Mouse (Mus musculus) adipocyte (in vitro differentiated cells): Measurements from ENCODE around the gene Gcn1l1.

Source experiments
- DNase-seq: peaks from one replicate; pipeline ENCODE4 v3.0.0-alpha.2; 2016; ENCODE audit warnings: low spot score

Gene Gcn1l1

DNA sequence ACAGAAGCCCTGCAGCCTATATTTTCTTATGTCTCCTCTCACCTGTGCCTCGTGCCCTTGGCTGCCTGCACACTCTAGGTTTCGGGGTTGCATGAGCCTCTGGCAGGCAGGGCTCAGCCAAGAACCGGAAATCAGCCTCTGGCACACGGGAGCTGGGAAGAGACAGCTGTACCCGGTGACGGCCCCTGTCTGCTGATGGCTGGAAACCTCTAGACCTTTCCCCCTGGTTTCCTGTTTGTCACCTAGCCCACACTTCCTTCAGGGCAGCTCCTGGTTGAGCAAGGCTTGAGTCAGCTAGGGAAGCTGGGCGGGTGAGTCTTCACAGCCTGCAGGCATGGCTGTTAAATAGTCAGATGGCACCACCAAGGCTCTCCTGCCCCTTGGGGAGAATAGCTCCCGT is 30.2 kb upstream of the Gcn1l1 start:
- DNase-seq: peak; percentile 62

DNA sequence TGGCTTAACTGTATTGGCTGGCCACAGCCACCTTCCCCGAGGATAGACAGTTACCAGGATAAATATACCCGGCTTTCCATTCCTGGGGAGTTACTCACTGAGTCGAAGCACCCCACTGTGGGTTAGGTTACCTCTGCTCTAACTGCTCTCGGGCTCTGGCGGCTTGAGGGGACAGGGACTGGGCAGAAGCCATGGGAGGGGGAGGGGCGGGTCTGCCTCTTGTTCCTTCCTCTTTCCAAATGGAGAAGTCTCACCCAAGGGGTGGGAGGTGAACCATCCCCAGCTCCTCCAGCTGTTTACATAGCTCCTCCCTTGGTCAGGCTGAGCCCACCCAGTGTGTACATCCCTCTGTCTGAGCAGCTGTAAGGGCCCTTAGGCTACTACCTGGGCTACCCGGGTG is 29.4 kb upstream of the Gcn1l1 start:
- no peak for DNase-seq

DNA sequence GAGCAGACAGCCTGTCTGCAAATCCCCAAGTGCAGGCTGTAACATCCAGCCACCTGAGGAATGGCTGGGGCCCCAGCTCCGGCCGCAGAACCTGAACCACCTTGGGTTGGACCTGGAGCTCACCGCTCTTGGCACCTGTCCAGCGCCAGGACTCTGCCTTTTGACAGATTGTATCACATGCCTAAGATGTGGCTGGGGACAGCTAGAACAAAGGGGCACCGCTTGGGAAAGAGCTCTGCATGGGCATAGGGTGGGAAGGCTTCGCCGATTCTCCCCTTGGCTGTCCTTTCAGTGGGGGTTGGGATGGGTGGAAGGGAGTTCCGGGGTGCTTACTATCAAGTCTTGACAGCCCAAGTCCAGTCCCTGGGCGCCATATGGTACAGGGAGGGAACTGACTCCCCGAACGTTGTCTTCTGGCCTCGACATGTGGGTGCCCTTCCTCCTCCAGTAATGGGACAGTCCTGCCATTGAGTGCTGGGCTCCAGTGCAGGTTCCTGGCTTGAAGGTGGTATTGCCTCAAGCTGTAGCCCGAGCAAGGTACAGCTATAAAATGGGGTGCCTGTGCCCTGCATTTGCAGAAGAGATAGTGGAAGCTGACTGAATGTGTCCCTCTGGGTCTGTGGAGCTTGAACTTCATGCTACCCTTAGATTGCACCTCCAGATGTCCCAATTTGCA is 26.9 kb upstream of the Gcn1l1 start:
- no peak for DNase-seq

GRCm38 (mm10) chr5:115538693-115539043 is 26.4 kb upstream of the Gcn1l1 start:
- peak; percentile 92 for DNase-seq

DNA sequence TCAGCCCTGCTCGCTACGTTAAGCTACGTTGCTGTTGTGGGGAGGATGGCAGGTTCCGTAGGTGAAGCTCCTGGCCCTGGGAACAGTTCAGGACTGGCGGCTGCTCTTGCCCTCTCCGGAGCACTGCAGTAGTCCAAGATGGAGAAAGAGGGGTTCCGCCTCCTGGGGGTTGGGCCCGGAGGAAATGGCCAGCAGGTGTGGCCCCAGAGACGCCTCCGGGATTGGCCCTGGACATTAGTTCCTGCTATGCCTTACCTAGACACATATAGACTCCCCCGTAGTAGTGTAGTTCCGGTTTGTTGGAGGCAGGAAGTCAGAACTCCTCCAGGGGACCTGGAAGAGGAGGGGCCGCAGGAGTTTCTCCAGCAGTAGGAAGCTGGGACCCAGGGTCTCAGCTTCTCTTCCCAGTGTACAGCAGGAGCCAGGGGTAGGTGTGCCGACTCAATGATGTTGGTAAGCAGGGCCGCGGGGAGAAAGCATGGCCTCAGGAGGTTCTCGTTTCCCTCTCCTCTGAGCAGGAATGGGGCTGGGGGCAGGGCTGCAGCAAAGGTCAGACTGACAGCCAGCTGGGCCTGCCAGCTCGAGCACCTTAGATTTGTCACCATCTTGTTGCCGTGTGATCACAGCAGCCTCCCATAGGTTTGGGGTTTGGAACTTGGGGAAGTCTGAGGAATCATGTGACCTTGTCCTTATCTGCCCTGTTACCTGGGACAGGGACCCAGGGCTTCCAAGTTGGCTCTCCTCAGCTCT is 22.2 kb upstream of the Gcn1l1 start:
- DNase-seq: no peak

GRCm38 (mm10) chr5:115543509-115544253 is 21.4 kb upstream of the Gcn1l1 start:
- DNase-seq: peak; percentile 61

DNA sequence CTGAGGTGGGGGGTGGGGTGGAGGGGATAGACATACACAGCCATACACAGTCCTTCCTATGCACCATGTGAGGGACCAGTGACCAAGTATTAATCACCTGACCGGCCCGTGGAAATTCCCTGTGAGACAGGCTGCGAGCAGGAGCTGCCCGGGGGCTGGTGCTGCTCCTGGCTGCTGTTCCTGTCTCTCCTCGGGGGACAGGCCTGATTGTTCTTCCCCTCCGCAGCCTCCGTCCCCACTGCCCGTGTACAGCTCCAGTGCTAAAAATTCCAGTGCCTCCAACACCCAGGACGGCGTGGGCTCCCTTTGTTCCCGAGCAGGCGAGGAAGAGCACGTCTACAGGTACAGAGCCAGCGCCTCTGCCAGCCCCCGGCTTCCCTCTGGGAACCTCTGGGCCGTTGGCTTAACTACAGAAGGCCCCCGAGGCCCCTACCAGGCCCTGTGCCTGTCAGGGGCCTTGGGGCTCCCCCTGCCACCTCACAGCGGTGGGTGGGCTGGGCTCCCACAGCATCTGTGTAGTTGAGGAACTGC is 20.3 kb upstream of the Gcn1l1 start:
- no peak for DNase-seq

GRCm38 (mm10) chr5:115545636-115546035 is 19.4 kb upstream of the Gcn1l1 start:
- no peak for DNase-seq

- no peak for DNase-seq
These were observed 18.5 kb upstream of the Gcn1l1 start for GRCm38 (mm10) chr5:115546536-115546935.

DNA sequence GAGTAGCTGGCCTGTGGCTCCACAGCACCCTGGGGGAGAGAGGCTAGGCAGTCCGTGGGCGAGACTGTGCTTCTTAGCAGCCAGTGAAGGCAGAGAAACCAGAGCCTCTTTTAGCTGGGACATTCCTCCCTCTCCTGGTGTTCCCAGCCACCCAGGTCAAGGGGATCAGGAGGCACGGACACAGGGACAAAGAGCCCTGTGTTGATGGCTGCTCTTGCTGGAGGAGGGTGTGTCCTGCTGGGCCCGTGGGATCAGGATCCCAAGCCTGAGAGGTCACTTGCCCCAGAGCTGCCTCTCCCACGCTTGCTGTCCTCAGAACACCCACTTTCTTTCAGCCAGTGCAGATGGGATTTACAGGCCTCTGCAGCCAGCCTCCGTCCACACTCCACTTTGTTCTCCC is 18.0 kb upstream of the Gcn1l1 start:
- DNase-seq: peak; percentile 37

DNA sequence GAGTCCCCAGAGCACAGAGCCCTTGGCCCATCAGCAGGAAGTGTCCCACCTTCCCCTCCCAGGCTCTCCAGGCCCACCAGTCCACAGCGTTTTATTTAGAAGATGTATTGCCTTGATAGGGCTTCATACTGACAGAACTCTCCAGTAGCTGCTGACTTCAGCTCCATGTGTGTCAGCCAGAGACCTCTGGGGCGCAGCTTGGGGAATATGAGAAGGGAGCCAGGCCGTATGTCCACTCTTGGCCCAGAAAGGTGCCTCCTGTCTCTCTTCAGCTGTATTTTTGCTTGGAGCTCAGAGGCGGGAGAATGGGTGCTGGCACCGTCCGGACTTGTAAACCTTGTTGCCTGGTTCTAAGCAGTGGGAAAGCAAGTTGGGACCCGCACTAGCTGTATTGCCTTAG is 17.6 kb upstream of the Gcn1l1 start:
- no peak for DNase-seq

DNA sequence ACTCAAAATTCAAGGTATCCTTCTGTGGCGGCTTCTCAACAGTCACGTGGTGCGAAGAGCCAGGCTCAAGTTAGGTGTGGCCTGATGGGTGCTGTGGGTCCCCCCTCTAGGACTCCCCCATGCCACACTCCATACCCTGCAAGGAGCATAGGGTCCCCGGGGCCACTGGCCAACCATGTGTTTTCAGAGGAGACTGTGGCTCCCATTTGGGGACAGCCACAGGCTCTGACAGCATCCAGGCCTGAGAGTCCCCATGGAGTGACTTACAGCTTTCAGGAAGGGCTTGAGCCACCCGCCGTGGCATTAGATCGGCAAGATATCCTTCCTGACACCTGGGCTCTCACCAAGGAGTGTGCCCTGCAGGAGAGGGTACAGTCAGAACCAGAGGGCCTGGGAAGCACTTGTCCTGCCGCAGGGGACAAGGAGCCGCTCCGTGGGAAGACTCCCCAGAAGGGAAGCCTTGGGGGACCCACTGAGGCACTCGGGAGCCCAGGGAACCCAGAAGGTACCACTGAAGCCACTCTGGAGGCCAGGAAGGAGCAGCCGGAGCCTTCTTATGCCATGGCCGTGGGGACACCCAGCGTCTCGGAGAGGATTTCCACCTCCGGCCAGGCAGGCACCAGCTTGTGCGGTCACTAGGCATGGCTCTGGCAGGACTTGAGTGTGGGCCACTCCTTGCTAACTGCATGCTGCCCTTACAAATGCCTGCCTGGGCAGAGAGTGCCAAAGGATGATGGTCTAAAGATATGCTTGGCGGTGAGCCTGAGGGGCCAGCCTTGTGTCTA is 16.4 kb upstream of the Gcn1l1 start:
- no peak for DNase-seq

- DNase-seq: no peak
These were observed 14.5 kb upstream of the Gcn1l1 start for GRCm38 (mm10) chr5:115550482-115551005.

GRCm38 (mm10) chr5:115551386-115551785 is 13.7 kb upstream of the Gcn1l1 start:
- DNase-seq: no peak

GRCm38 (mm10) chr5:115551799-115552198 is 13.3 kb upstream of the Gcn1l1 start:
- no peak for DNase-seq

DNA sequence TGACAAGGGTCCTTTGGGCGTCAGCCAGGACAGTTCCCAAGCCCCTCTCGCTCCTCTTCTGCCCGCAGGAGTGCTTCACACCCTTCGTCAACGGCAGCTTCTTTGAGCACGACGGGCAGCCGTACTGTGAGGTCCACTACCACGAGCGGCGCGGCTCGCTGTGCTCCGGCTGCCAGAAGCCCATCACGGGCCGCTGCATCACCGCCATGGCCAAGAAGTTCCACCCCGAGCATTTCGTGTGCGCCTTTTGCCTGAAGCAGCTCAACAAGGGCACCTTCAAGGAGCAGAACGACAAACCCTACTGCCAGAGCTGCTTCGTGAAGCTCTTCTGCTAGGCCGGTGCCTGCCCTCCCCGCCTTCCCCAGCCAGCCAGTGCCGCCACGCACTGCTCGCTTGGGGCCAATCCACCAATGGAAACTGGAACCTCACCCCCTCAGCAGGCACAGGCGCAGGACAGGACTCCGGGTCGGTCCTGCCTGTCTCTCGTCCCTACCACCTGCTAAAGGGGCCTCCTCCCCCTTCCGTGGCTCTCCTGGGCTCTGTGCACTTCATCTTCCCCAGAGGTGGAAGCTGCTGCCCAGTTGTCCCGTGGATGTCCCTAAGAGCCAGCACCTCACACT is 11.1 kb upstream of the Gcn1l1 start:
- no peak for DNase-seq

DNA sequence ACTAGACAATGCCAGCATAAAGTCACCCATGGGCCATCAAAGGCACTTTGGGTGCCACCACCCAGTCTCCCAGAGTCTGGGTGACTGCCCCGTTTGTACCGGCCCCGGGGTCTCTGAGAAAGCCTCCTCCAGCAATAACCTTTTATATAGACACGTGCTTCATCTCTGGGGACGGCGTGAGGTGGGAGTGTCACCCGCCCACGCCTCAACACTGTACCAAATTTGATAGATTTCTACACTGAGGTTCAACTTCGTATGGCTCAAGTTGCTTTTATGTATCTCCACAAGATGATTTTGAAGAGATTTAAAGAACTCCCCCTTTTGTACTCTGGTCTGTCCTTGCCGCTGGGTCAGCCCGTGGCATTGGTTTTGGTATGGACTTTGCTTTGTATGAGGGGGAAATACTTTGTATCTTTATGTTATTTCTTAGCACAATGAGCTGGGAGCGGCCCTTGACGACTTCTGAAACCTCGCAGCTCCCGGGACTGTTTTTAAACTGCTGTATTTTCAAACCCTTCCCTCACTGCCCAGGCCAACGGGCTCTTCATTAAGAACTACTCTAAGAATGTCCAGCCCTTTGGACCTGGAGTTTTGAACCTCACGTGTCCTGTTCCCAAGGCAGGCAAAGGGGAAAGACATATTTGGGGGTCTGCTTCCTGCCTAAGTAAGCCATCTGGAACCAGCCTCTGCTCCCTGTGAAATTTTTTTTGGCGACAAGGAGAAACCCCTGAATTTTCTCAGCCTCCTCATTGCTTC is 10.3 kb upstream of the Gcn1l1 start:
- no peak for DNase-seq

GRCm38 (mm10) chr5:115556217-115556616 is 8.8 kb upstream of the Gcn1l1 start:
- peak; percentile 85 for DNase-seq

GRCm38 (mm10) chr5:115558182-115558794 is 6.8 kb upstream of the Gcn1l1 start:
- DNase-seq: no peak
